ENCODE assay signal across 27 mouse cellular contexts in genomic region chr15:93288321-93288720, GRCm38 (mm10). TPM values are rescaled to one million over a fixed set of nuclear protein-coding genes. Genes with fewer than 3 reads are reported as not detected.
DNase-seq lines count a peak whose midpoint lies in the region; ATAC-seq and TF ChIP-seq lines count a peak whose summit lies in the region.
"Had no signal": no experiment of that assay in that cellular context is flagged by ENCODE, and none has a peak within 500 bp of the region (broad histone marks: within the 10 kb centered on the region; RNA-seq: fewer than 3 reads in every experiment).

No protein-coding gene starts in this region.

- no peak overlapping the region for H3K9ac ChIP-seq in CH12.LX (ENCODE audit: insufficient read depth, low read depth)
- H3K9ac ChIP-seq in hindbrain, embryonic 13.5 days: no peak overlapping the region
- H3K9ac ChIP-seq: embryonic facial prominence, embryonic 13.5 days; forebrain, embryonic 12.5 days; forebrain, embryonic 15.5 days; hindbrain, embryonic 14.5 days had no signal

- TF ChIP-seq POLR2A in CH12.LX (IDR thresholded peaks at IDR 0.05; ENCODE audit: low read depth, low read length): no peak

- no peak for TF ChIP-seq RAD21 in CH12.LX (IDR thresholded peaks at IDR 0.05; ENCODE audit: low read depth, low read length)

- dilution Hi-C loops in CH12.LX (cut with MboI; ENCODE audit: extremely low pct_ligation_motif_present, extremely low pct_unique_long_range_greater_than_20kb, low sequenced_read_pairs): no loop called here

- WGBS in hindbrain, embryonic 13.5 days: 91% methylated on average over 4 of the region's 4 CpGs

- TF ChIP-seq EP300 in CH12.LX (IDR thresholded peaks at IDR 0.05; ENCODE audit: low read length): no peak

- no peak overlapping the region for H3K4me2 ChIP-seq in CH12.LX (ENCODE audit: insufficient read depth, low read depth, poor library complexity, severe bottlenecking)
- no peak overlapping the region for H3K4me2 ChIP-seq in hindbrain, embryonic 13.5 days
- H3K4me2 ChIP-seq: embryonic facial prominence, embryonic 13.5 days; forebrain, embryonic 12.5 days; forebrain, embryonic 15.5 days; heart, embryonic 11.5 days; hindbrain, embryonic 14.5 days had no signal

- 0 out of 4 replicates have a peak, but pooled peaks of 1 of the 2 experiments have one; percentile 9 for TF ChIP-seq CTCF in CH12.LX (conservative IDR thresholded peaks at IDR 0.05 in 1 of 2, IDR thresholded peaks at IDR 0.05 in 1 of 2; ENCODE audit: low read depth in 2 of 2, low read length in 2 of 2)

- peaks cover 8 to 25% of the 10 kb centered on the region in 2 experiments for H3K4me1 ChIP-seq in CH12.LX (ENCODE audit: control insufficient read depth in 1 of 2, insufficient read depth in 2 of 2)
- peaks cover 66% of the 10 kb centered on the region for H3K4me1 ChIP-seq in megakaryocyte, embryonic 14.5 days
- peaks cover 11% of the 10 kb centered on the region; the same call in 1 of the 2 replicates for H3K4me1 ChIP-seq in hindbrain, embryonic 13.5 days (replicated peaks)
- H3K4me1 ChIP-seq: embryonic facial prominence, embryonic 10.5 days; embryonic facial prominence, embryonic 13.5 days; forebrain, embryonic 15.5 days; hindbrain, embryonic 10.5 days had no signal

- in situ Hi-C loops in CH12.LX (cut with MboI; ENCODE audit: low pct_ligation_motif_present, low pct_unique_long_range_greater_than_20kb, low sequenced_read_pairs): no loop called here

- H3K79me2 ChIP-seq in CH12.LX (replicated peaks; ENCODE audit: control insufficient read depth, extremely low read depth, insufficient read depth, poor library complexity, severe bottlenecking): no peaks in the 10 kb centered on the region

- peak overlapping the region; percentile 34; the same call in 1 of the 2 replicates for H3K27ac ChIP-seq in CH12.LX (ENCODE audit: insufficient read depth, low read depth)
- no peak overlapping the region for H3K27ac ChIP-seq in hindbrain, embryonic 13.5 days
- H3K27ac ChIP-seq: embryonic facial prominence, embryonic 10.5 days; embryonic facial prominence, embryonic 13.5 days; forebrain, embryonic 12.5 days; forebrain, embryonic 15.5 days; hindbrain, embryonic 10.5 days; hindbrain, embryonic 14.5 days; hindbrain, postnatal 0 days had no signal

- no peak overlapping the region for H3K4me3 ChIP-seq in CH12.LX (replicated peaks in 1 of 3; ENCODE audit: low read depth in 2 of 3, low read length in 2 of 3, poor library complexity in 1 of 3)
- peak overlapping the region; percentile 7 for H3K4me3 ChIP-seq in megakaryocyte, embryonic 14.5 days (replicated peaks)
- H3K4me3 ChIP-seq in hindbrain, embryonic 13.5 days: no peak overlapping the region
- H3K4me3 ChIP-seq: embryonic facial prominence, embryonic 10.5 days; embryonic facial prominence, embryonic 13.5 days; erythroblast, embryonic 14.5 days; forebrain, embryonic 12.5 days; forebrain, embryonic 15.5 days; hindbrain, embryonic 10.5 days had no signal

- peak; percentile 55 for DNase-seq in heart, adult 11 months
- DNase-seq in heart, postnatal 25 days (ENCODE audit: low spot score): no peak
- DNase-seq in CH12.LX (ENCODE audit: extremely low read depth): no peak
- DNase-seq in cerebellum, adult 11 months: no peak
- DNase-seq: adrenal gland, adult 2 months; adrenal gland, postnatal 14 days; cerebellum, adult 18-20 months; cerebellum, adult 9-11 months; cerebellum, postnatal 25 days; embryo, embryonic 11 days; gastrocnemius, postnatal 25 days; heart, postnatal 36 days had no signal

- peak; percentile 21; the same call in 1 of the 2 replicates for ATAC-seq in granulocyte monocyte progenitor cell, adult 5-6 weeks (replicated peaks; ENCODE audit: poor library complexity, severe bottlenecking)
- no peak for ATAC-seq in activated CD4-positive, CD25-positive, alpha-beta regulatory T cell, adult 4 months
- ATAC-seq in hindbrain, embryonic 13.5 days (ENCODE audit: low FRiP score): no peak
- ATAC-seq: forebrain, embryonic 15.5 days; hindbrain, postnatal 0 days; inflammation-experienced regulatory T-cells, adult 6 months; intestine, embryonic 16.5 days had no signal

- H3K36me3 ChIP-seq in CH12.LX (replicated peaks in 1 of 2; ENCODE audit: control insufficient read depth in 1 of 2, insufficient read depth in 1 of 2, low read length in 1 of 2): peaks cover 22 to 71% of the 10 kb centered on the region in 2 experiments
- peaks cover 82% of the 10 kb centered on the region for H3K36me3 ChIP-seq in megakaryocyte, embryonic 14.5 days (replicated peaks; ENCODE audit: low read length)
- H3K36me3 ChIP-seq in hindbrain, embryonic 13.5 days: peaks cover 12% of the 10 kb centered on the region

- H3K27me3 ChIP-seq in CH12.LX (replicated peaks): no peaks in the 10 kb centered on the region
- no peaks in the 10 kb centered on the region for H3K27me3 ChIP-seq in megakaryocyte, embryonic 14.5 days (replicated peaks)
- H3K27me3 ChIP-seq in hindbrain, embryonic 13.5 days: no peaks in the 10 kb centered on the region
- H3K27me3 ChIP-seq: embryonic facial prominence, embryonic 13.5 days; forebrain, embryonic 12.5 days; forebrain, embryonic 15.5 days had no signal

- intact Hi-C loops in heart, postnatal 25 days (cut with DNase I): no loop called here

- no peaks in the 10 kb centered on the region for H3K9me3 ChIP-seq in CH12.LX (replicated peaks; ENCODE audit: low read length)
- H3K9me3 ChIP-seq in megakaryocyte, embryonic 14.5 days: no peaks in the 10 kb centered on the region
- no peaks in the 10 kb centered on the region for H3K9me3 ChIP-seq in hindbrain, embryonic 13.5 days
- H3K9me3 ChIP-seq: embryonic facial prominence, embryonic 10.5 days; embryonic facial prominence, embryonic 13.5 days; forebrain, embryonic 12.5 days; forebrain, embryonic 15.5 days; hindbrain, embryonic 10.5 days had no signal

TF ChIP-seq in CH12.LX, 34 proteins besides CTCF, POLR2A, EP300 and RAD21:
- TF ChIP-seq GABPA (IDR thresholded peaks at IDR 0.05; ENCODE audit: insufficient replicate concordance, low read depth, low read length) (no peak), MEF2A (IDR thresholded peaks at IDR 0.05; ENCODE audit: borderline replicate concordance, low read depth, low read length) (no peak), JUN (IDR thresholded peaks at IDR 0.05; ENCODE audit: insufficient read depth, low read depth, low read length) (no peak), MAX (IDR thresholded peaks at IDR 0.05; ENCODE audit: low read length) (no peak), ETS1 (conservative IDR thresholded peaks at IDR 0.05; ENCODE audit: low read depth, low read length) (no peak), IRF4 (IDR thresholded peaks at IDR 0.05; ENCODE audit: low read depth, low read length) (no peak), SIN3A (IDR thresholded peaks at IDR 0.05; ENCODE audit: low read length) (no peak), ZKSCAN1 (IDR thresholded peaks at IDR 0.05; ENCODE audit: borderline replicate concordance, low read depth, low read length) (no peak), MYC (IDR thresholded peaks at IDR 0.05; ENCODE audit: low read depth, low read length) (no peak), MXI1 (IDR thresholded peaks at IDR 0.05; ENCODE audit: low read depth, low read length) (no peak), ZC3H11A (IDR thresholded peaks at IDR 0.05; ENCODE audit: low read depth, low read length) (no peak), TCF12 (IDR thresholded peaks at IDR 0.05; ENCODE audit: low read depth, low read length) (no peak), NELFE (IDR thresholded peaks at IDR 0.05; ENCODE audit: low read depth, low read length) (no peak), TBP (conservative IDR thresholded peaks at IDR 0.05; ENCODE audit: low read depth, low read length) (no peak), BHLHE40 (IDR thresholded peaks at IDR 0.05; ENCODE audit: low read depth, low read length) (no peak), JUND (conservative IDR thresholded peaks at IDR 0.05; ENCODE audit: low read depth, low read length) (no peak)

RNA-seq across cellular contexts. Expression of gene Gxylt1, which starts 13.3 kb away (rescaled TPM):
- 10 to 100 TPM; 10.6 to 11.0 TPM for total RNA-seq in heart, postnatal 25 days (2021)
- total RNA-seq in CH12.LX (2012; rRNA removed) (7.5 TPM in 2 replicates), CH12.LX (2014; rRNA removed) (9.3 and 9.5 TPM in 2 replicates)
- polyA plus RNA-seq in CH12.LX (2012; ENCODE audit: insufficient read length, low read depth): 17.1 and 18.5 TPM in 2 replicates
- total RNA-seq in granulocyte monocyte progenitor cell, adult 5-6 weeks (2014; fragmentation: Nextera tagmentation): 19.9 and 23.6 TPM in 2 replicates
- total RNA-seq in granulocyte monocyte progenitor cell, adult 5-6 weeks (2017): 33.4 and 33.6 TPM in 2 replicates
- 0.70 TPM in 1 of 2 replicates, not detected in the other for polyA plus RNA-seq in megakaryocyte, embryonic 14.5 days (2012; ENCODE audit: insufficient read depth, low replicate concordance)
- 1 to 10 TPM; 4.6 to 6.4 TPM for polyA plus RNA-seq in activated CD4-positive, CD25-positive, alpha-beta regulatory T cell, adult 4 months (2017; shearing (Covaris generic))
- polyA plus RNA-seq in hindbrain, embryonic 13.5 days (2015; fragmentation: Nextera tagmentation; extraction: Ambion mirVana): 7.8 and 8.7 TPM in 2 replicates

RNA-seq across cellular contexts. Expression of gene Yaf2, which starts 48.4 kb away (rescaled TPM):
- 10 to 100 TPM; 19.4 to 20.2 TPM for total RNA-seq in heart, postnatal 25 days (2021)
- 32.7 and 33.7 TPM in 2 replicates for total RNA-seq in CH12.LX (2012; rRNA removed)
- 78.4 and 84.8 TPM in 2 replicates for total RNA-seq in CH12.LX (2014; rRNA removed)
- polyA plus RNA-seq in CH12.LX (2012; ENCODE audit: insufficient read length, low read depth): 40.9 and 46.2 TPM in 2 replicates
- 26.3 and 38.2 TPM in 2 replicates for total RNA-seq in granulocyte monocyte progenitor cell, adult 5-6 weeks (2014; fragmentation: Nextera tagmentation)
- 26.6 and 31.5 TPM in 2 replicates for total RNA-seq in granulocyte monocyte progenitor cell, adult 5-6 weeks (2017)
- polyA plus RNA-seq in megakaryocyte, embryonic 14.5 days (2012; ENCODE audit: insufficient read depth, low replicate concordance): 65.0 and 195 TPM in 2 replicates
- 10 to 100 TPM; 30.5 to 34.1 TPM for polyA plus RNA-seq in activated CD4-positive, CD25-positive, alpha-beta regulatory T cell, adult 4 months (2017; shearing (Covaris generic))
- polyA plus RNA-seq in hindbrain, embryonic 13.5 days (2015; fragmentation: Nextera tagmentation; extraction: Ambion mirVana): 109 and 110 TPM in 2 replicates
